Mouse (Mus musculus): ENCODE measurements around the gene Dppa3.
A peak's percentile ranks its signal among the peaks of the same experiment; 100 is the strongest.
"Not testable (repeated sequence)": the region's sequence is repeated elsewhere in the genome, so short reads cannot be mapped to it uniquely, and the experiment has no call there.

The Dppa3 gene

DNA sequence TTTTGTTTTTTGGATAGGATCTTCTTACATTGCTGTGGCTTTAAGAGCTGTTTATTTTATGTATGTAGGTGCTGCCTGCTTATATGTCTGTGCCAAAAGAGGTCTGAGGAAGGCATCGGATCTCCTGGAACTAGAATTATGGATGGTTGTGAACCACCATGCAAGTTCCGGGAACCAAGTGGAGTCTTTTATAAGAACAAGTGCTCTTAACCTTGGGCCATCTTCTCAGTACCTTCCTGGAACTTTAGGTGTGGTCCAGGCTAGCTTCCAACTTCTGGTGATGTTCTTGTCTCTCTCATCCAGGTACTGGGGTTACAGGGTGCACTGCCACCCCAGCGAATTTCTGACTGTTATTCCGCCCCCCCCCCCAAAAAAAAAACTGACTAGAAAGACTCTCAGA, 13.8 kb upstream of the Dppa3 start:
- DNase-seq (ENCODE audit: low spot score) = no peak

DNA sequence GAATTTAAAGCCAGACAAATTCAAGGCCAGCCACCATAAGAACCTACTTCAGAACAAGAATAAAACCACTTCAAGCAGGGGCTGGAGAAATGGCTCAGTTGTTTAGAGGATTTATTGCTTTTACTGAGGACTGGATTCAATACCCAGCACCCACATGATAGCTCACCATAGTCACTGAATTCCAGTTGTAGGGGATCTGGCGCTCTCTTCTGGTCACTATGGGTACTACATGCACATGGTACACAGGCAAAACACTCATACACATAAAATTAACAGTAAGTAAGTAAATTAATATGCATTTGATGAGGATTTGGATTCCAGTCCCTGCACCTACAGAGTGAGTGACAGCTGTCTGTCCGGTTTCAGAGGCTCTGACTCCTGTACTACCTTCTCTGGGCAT, 12.2 kb upstream of the Dppa3 start:
- no peak for DNase-seq (ENCODE audit: low spot score)

DNA sequence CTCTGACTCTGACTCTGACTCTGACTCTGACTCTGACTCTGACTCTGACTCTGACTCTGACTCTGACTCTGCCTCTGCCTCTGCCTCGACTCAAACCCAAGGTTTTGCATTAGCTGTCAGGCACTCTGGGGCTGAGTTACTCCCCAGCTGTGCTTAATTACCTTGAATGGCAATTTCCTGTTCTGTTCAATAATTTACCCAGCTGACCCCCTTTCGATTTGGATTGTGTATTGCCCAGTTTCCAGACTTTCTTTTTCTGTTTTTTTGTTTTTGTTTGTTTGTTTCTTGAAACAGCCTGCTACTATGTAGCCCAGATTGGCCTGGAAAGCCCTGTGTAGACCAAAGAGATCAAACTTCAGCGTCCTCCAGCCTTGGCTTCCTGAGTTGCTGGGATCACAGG, 10.2 kb upstream of the Dppa3 start:
- DNase-seq (ENCODE audit: low spot score) = no peak

DNA sequence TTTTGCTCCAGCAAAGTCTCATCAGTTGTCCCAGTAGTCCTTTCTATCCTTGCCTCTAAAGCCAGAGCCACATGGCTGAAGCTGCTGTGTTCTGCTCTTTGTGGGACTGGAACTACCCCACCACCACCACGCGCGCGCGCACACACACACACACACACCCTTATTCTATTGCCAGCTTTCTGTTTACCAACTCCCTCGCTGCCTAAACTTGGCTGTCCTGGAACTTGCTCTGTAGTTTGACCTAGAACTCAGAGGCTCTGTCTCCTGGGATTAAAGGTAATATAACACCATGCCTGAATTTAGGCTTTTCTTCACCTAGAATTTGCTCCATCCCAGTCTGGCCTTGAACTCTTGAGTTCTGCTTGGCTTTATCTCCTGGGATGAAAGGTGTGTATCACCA, 5.1 kb upstream of the Dppa3 start:
- DNase-seq (ENCODE audit: low spot score) = no peak

DNA sequence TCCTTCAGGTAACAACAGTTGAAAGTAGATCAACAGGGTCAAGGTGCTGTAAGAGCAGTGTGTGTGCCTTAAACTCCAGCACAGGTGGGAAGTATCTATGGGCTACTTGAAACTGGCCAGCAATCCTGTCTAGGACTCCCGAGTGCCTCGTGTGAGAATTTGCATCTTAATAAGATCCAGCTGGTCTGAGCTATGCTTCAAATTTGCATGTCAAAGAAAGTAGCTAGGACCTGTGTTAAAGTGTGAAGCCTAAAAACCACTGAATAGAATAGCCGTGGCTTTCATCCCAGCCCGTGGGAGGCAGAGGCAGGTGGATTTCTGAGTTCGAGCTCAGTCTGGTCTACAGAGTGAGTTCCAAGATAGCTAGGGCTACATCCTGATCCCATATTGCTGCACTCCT, 1.7 kb upstream of the Dppa3 start:
- DNase-seq (ENCODE audit: low spot score) = no peak

DNA sequence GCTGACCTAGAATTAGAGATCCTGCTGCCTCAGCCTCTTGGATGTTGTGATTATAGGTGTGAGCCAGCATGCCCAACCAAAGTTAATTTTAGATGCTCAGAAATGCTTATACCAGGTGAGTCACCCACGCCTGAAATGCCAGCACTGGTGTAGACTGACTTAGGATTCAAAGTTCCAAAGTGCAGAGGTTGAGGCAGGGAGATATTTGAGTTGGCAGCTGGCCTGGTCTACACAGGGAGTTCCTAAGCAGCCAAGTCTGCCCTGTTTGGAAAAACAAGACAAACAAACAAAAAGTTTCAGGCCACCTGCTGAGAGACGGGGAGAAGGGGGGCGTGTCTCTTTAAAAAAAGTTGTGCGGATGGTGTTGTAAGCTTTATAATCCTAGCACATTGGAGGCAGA, 1.1 kb upstream of the Dppa3 start:
- no peak for DNase-seq (ENCODE audit: low spot score)

DNA sequence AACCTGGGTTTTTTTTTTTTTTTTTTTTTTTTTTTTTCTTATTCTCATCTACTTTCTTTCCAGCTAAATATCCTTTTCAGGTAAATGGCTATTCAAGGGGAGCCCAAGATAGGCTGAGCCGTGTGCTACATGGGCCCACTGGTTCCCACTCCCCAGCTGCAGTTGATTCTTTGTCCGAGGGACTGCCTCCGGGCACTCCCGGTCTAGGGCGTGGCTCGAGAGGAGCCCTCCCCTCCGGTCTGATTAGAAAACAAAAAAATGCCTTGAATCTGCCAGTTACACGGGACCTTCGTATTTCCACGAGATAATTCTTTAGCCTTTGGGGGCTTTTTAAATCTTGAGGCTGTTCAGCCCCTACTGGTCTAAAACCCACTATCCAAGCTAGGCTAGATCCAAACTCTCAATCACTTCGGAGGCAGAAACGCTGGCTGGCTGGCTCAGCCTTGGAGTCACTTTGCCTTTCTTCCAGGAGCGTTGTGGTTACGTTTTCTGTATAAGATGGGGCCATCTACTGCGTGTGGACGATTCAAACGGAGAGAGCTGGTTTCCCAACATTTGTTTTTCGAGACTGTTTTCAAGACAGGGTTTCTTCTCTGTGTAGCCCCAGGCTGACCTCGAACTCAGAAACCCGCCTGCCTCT, 1.4 kb downstream of the Dppa3 start:
- no peak for DNase-seq (ENCODE audit: low spot score)

DNA sequence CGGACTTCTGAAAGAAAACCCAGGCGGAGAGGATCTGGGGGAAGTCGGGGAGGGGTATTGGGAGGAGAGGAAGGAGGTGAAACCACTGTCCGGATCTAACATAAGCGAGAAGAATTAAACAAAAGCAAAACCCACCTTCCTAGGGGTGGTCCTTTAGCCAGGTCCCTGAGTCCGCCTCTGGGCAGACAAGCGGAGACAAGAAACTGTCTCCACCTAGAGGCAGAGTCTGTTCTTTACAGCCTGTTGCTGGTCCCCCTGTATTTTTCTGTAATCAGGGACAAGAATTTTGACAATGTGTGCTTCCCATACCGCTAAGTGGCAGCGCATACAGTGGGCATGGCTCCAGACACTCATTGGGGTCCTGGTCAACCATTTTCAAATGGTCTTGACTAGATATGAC, 7.2 kb downstream of the Dppa3 start:
- DNase-seq (ENCODE audit: low spot score) = peak; percentile 14

DNA sequence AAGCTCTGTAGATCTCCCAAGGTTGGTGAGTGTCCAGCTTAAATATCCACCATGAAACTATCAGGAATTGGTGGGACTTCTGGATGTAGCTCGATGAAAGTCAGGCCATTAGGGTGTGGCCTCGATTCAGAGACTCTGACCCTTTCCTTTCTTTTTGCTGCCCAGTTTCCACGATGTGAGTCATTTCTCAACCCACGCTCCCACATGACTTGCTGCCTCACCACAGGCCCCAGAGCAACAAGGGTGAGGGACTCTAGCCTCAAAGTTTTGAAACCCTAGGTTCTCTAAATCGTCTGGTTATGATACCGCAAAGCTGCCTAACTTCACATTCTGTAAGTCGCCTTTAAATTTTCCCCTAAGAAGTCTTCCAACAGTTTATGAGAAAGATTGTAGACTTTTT, 9.1 kb downstream of the Dppa3 start:
- no peak for DNase-seq (ENCODE audit: low spot score)

DNA sequence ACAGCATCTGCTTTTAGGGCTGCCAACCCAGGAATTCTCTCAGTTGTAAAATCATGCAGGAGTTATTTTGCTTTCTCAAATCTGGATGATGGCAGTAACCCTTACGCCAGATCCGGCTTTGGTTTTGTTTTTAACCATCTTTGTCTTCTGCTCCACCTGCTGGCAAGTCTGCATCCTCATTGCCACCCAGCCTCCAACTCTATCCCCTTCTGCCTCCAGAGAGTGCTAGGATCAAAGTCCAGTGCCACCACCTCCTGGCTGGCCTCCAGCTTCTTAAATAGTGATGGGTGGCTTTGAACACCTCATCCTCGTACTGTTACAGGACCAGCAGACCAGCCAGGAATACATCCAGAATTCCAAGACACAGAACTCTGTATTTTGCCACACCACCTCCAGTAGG, 10.5 kb downstream of the Dppa3 start:
- no peak for DNase-seq (ENCODE audit: low spot score)

DNA sequence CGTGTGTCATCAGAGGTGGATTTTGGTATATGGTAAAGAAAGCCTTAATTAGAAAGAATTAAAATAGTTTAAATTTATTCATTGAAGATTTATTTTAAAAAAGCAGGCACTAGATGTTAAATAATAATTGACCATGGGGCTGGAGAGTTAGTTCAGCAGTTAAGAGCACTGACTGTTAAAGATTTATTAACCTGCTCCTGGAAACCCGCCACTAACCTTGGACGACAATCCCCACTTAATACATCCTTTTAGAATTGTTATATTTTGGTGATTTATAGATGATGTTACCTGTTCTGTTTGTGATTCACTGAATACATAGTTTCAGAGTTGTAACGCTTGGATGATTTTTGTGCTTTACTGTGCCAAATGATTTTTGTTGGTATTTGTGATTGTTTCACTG, 11.4 kb downstream of the Dppa3 start:
- DNase-seq (ENCODE audit: low spot score) = not testable (repeated sequence)

DNA sequence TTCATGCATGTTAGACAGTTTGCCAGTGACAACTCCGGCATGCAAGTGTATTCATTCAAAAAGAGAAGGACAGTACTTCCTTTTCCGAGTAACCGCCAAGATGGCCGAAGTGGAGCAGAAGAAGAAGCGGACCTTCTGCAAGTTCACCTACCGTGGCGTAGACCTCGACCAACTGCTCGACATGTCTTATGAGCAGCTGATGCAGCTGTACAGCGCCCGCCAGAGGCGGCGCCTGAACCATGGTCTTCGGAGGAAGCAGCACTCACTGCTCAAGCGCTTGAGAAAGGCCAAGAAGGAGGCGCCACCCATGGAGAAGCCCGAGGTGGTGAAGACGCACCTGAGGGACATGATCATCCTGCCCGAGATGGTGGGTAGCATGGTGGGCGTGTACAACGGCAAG, 18.0 kb downstream of the Dppa3 start:
- DNase-seq (ENCODE audit: low spot score) = not testable (repeated sequence)

DNA sequence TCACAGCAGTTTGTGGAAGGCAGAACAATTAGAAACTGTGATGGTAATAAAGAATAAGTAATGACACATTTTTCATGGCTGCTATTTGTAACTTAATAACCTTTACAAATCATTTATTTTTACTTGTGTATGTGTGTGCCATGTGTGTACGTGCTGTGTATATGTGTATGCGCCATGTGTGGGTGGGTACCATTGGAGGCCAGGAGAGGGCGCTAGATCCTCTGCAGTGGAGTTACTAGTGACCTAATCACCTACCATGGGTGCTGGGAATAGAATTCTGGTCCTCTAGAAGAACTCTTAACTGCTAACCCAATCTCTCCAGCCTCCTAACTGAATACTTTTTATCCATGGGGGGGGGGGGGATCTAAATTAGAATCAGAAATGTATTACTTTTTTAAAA, 23.7 kb downstream of the Dppa3 start:
- no peak for DNase-seq (ENCODE audit: low spot score)

DNA sequence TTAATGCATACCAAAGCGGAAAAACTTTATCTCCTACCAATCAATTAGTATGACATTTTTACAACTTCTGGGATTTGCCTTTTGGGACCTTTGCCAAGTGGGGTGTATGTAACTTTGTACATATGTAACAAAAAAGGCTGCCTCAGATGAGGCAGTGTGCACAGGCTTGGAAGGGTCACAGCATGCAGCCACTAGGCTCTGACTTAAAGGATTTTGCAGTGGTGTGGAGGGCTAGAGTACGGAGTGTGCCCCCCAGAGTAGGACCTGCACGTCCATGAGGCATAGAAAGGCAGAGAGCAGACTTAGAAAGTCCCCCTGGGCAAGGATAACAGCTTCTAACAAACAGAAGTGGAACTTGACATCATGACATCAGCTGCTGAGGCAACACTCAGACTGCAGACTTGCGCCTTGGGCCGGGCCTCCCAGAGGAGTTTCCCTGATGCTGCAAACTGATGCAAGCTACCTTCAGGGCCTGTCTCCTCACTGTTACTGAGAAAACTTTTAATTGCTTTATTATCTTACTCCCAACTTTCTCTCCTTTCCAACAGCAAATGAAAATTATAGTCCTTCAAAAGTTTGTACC, 24.3 kb downstream of the Dppa3 start:
- DNase-seq (ENCODE audit: low spot score) = no peak

DNA sequence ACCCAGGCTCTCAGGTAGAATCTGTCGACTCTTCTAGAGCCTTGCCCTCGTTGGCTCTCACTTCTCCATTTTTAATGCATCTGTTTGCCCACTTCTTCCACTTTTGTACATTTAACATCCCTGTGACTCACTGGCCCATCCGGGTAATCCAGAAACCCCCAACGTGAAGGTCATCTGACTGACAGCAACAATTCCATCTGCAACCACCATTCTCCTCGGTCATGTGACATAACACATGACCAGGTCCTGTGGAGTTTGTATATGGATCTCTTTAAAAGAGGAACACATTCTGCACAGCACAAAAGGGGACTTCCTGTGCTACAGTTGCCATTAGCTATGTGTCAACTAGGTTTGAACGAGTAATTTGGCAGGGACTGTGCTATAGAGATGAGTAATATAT, 28.1 kb downstream of the Dppa3 start:
- DNase-seq (ENCODE audit: low spot score) = no peak

DNA sequence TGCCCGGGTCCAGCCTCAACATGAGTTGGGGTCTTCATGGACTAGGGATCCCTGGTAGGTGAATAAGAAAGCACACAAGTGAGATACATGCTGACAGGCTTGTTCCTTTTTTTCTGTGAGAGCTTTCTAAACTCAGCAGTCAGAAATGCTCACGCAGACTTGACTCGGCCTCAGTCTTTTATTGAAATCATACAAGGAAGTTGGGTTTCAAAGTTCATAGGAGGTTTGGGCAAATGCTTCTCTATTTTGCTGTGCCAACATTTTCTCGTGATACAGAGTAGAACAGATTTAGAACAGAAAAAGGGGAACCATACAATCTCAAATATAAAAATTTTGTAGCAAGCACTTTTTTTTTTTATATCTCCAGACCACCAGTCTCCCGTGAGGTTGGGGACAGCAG, 31.4 kb downstream of the Dppa3 start:
- DNase-seq (ENCODE audit: low spot score) = no peak

DNA sequence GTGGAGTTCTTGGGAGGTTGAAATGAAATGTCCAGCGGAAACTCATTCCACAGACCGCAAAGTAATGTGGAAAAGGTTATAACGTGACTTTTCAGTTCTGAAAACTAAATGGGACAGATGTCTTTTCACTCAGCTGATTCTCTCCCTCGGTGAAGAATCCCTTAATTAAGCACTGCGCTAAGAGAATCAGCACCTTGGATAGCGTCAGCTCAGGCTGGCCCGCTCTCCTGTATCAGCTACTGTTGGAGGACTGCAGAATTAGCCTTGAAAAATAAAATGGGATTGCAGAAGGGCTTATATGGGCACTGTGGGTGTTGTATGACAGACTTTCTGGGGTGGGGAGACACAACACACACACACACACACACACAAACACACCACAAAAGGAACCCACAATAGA, 33.4 kb downstream of the Dppa3 start:
- no peak for DNase-seq (ENCODE audit: low spot score)

DNA sequence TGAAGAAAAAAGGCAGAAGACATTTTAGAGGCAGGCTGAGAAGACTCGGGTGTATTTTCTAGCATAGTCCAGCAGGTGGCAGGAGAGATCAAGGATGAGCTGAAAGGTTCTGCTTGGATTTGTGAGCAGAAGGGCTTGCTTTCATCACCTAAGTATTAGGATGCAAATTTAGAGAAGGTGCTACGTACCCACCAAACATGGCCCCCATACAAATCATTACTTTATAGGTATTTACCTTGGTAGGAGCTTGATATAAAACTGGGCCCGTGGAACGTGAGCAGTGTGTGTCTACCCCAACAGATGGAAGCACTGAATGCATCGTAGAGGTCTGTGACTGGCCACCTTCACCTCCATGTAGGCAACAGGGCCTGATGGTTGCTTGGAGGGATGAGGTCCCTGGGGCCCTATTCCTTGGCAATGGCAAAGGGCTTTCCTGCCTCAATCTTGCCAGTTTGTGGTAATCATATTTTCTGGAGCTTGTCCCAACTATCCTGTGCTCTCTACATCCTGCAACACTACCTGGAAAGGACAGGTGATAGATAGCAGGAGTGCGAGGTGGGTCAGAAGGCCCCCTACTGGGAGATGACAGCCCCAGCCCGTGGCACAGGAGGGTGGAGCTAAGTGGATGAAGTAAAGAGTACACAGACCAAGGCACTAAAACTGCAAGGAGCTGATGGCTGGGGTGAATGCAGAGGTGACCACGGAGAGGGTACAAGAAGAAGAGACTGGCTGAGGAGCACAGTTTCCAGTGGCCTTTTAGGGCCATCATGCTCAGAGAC, 34.6 kb downstream of the Dppa3 start:
- peak; percentile 51 for DNase-seq (ENCODE audit: low spot score)

DNA sequence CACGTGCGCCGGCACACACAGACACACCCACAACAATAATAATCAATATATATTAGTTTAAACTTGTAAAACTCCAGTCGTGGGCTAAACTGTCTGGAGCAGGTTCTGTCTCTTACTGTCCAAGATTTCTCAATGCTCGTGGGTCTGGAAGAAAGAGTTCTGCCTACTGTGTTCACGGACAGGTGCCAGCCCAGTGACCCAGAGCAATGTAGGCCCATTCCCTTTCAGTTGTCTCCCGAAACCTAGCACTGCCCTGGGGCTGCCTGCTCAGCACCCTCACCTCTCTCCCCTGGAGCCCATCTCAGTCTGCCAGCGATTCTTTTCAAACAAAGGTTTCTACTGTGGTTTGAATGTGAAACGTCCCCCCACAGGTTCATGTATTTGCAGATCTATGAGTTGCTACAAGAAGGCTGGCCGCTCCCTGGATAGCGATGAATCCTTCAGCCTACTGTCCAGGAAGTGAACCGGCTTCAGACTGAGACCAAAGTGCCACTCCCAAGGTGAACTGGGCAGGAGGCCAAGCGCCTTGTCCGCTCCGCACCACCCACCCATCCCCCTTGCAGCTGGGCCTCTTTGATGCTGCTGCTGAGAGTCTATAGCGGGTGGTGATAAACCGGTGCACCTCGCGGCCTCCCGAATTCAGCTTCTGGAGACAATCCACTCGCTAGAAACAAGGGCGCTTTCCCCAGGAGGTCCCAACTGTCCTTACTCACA, 36.5 kb downstream of the Dppa3 start:
- peak; percentile 68 for DNase-seq (ENCODE audit: low spot score)

DNA sequence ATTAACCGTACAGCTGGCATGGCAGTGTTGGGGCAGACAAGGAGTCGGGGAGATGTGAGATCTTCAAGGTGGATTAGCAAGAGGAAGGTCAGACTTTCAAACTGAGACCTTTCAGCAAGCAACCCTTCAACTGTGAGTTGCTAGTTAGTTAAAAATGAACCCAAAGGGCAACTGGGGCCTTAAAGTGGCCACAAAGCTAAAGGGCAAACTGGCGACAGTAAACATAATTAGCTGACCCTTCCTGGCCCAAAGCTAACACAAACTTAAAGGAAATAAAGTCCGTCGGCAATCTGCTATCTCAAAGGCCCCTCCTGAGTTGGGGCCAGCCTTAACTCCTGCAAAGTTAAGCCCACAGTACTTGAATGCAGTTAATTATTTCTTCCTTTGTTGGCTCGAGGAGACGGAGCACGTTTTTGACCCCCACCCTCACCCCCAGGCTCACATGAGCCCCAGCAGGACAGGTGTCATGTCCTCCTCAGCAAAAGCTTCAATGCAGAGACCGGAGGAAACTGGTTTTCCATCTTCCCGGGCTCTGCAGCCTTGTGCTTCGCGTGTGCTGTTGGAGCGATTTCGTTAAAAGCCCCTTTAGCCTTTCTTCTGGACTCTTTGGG, 37.5 kb downstream of the Dppa3 start:
- peak; percentile 83 for DNase-seq (ENCODE audit: low spot score)

DNA sequence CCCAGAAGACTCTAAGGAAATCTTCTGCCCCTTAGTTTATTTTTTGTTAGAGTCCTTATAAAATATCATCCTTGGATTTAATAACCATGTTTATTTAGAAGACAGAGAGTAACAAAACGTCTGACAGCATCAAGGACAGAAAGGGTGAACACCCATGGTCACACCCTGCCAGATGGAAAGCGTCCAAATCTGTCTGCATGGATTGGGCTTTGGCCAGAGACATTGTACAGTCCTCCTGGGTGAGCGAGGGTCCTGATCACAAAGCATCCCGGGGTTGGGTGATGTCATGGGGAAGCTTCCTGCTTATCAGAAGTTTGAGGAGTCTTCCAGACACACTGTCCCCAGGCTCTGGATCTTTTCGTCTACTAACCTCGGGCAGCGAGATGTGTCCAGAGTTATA, 39.7 kb downstream of the Dppa3 start:
- no peak for DNase-seq (ENCODE audit: low spot score)

DNA sequence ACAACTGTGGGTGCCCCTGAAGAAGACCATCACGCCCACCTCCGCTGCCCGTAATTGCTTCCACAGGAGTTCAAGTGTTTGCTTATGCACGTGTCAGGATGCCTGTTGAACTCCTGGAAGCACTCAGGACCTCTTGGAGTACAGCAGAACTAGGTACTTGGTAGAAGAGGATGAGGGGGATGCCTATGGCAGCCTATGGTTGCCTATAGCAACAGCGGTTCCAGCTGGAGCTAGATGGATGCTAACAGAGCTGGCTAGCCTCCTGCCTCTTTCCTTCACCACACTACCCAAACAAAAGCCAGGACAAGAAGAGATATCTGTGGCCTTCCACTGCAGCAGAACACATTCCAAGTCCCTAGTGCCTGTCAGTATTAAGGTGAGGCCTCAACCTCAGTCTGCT, 41.5 kb downstream of the Dppa3 start:
- DNase-seq (ENCODE audit: low spot score) = no peak

DNA sequence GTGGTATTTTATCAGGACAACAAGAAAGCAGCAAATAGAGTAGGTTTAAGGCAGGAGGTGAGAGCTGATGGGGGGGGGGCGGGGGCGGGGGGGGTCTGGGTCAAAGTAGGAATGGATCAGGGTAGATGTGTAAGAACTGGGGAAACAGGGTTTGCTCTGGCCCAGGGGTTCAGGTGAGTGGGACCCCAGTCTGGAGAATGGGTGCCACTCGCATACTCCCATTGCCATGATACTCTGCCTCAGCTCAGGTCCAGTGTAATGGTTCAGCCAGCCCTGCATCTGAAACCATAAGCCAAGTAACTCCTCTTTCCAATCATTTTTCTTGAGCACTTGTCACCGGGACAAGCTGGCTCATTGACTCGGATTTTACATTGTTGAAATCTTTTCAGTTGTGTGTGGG, 42.6 kb downstream of the Dppa3 start:
- no peak for DNase-seq (ENCODE audit: low spot score)
